Mouse (Mus musculus) right cerebral cortex, adult 2 months (tissue): Measurements from ENCODE around the gene Gm5127.

Experiments
- DNase-seq, 2 experiments: peaks; one replicate each; pipeline ENCODE4 v3.0.0; 2021 to 2022; ENCODE audit warnings: low spot score in 2 of 2

Gene Gm5127

GRCm38 (mm10) chrX:106582886-106583285, at the start of gene Gm5127:
Gene Gm5127, plus strand, starts transcription at chrX:106583186.
- no peak for DNase-seq

GRCm38 (mm10) chrX:106536359-106536758, 46.6 kb upstream of the Gm5127 start:
- DNase-seq: no peak

DNA sequence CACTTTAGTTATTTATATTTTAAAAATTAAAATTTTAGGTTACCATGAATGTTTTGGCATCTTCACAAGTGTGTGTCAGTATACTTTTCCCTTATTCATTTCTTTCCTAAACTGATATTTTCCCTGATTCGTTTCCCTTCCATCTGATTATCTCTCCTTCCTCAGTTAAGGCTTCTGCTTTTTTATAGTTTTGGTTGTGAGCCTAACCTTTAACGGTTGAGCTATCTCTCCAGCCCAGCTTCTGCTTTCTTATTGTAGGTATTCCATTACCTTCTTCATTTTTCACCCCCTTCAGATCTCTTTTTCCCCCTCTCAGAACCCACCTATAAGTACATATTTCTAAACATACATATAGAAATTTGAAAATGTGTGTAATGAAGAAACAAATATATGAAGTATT, 27.5 kb upstream of the Gm5127 start:
- DNase-seq: no peak

GRCm38 (mm10) chrX:106578966-106579365, 4.0 kb upstream of the Gm5127 start:
- no peak for DNase-seq

- no peak for DNase-seq
Observed at GRCm38 (mm10) chrX:106580410-106580809, 2.6 kb upstream of the Gm5127 start.

DNA sequence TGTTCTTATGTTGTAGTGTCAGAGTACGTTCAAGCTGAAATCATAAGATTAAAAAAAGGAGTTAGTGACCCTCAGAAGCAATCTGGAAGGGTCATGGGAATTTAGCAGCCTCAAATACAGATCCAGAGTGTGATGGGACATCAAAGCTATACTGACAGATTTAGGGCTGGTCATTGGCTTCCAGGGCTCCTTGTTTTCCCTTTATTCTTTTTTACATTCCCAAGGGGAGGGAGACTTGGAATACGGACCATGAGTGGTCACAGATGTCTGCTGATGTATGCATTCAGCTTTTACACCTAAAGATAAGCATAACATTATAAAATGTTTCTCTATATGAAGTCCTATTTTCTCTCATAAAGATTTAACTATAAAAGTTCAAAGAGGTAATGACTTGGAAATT, 789 bp upstream of the Gm5127 start:
- DNase-seq: no peak

GRCm38 (mm10) chrX:106593914-106594313, 10.9 kb downstream of the Gm5127 start:
- no peak for DNase-seq

GRCm38 (mm10) chrX:106595904-106596303, 12.9 kb downstream of the Gm5127 start:
- no peak for DNase-seq

DNA sequence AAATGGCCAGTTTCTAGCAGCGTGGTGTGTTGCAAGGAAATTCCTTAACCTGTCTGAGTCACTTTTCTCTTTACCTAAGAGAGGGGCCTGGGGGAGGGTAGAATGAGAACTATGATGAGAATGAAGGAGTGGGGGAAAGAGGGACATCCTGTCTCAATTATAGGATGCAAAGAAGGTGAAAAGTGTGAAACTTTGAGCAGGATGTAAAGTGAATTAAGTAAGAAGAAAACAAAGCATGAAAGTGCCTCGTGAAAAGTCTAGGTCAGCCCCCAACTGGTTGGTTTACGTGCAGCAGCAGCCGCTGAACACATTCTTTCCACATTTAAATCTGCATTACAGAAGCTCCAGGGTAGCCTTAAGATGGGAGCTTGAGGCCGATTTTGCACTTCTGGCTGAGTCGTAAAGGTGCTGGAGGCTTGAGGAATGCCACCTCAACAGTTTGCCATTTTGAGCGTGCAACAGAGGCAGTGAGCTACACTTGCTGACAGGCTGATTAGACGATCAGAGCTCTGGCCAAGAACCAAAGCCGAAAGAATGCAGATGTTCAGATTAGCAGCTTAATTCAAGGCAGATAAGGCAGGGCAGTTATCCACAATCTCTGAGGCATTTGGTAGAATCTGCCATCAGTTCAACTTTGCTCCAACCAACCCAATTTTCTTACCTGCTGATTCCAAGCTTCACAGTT, 19.7 kb downstream of the Gm5127 start:
- DNase-seq: no peak

- no peak for DNase-seq
Observed at GRCm38 (mm10) chrX:106603386-106603785, 20.4 kb downstream of the Gm5127 start, which contains the start of gene Cysltr1. Gene Cysltr1, minus strand, starts transcription at chrX:106603679.

DNA sequence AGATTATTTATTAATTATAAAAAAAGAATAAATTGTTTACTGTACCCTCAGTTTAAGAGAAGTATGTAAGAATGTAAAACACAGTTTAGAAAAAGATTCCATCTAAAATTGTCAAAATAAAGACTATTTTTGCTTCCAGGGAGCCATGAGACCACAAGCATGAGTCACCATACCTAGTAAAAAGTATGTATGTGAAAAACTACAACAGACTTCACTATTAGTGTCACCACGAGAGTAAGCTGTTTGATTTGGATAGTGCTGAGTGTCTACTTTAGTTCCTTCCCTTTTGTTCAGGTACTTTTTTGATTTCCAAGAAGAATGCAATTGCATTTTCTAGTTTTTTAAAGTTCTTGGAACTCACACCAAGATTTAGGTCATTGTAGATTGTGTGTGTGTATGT, 39.5 kb downstream of the Gm5127 start:
- DNase-seq: no peak

- no peak for DNase-seq
Observed at GRCm38 (mm10) chrX:106623667-106624066, 40.7 kb downstream of the Gm5127 start.

- DNase-seq: no peak
Observed at GRCm38 (mm10) chrX:106628514-106628913, 45.5 kb downstream of the Gm5127 start.

DNA sequence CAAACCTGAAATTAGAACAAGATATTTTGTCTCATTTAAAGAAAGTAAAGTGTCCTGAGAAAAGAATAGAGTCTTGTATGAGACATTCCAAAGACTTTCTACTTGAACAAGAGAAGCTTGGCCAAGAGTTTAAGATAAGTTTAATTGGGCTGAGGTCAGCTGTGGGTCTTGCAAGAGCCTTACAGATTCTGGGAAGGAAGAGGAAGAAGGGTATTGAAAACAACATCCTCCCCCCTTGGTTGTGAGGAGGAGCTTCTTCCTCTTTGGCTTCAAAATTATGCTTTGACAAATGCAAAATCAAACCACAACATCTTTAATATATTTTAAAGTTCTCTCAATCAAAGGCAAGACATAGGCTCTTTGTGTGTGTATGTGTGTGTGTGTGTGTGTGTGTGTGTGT, 50.6 kb downstream of the Gm5127 start:
- no peak for DNase-seq

DNA sequence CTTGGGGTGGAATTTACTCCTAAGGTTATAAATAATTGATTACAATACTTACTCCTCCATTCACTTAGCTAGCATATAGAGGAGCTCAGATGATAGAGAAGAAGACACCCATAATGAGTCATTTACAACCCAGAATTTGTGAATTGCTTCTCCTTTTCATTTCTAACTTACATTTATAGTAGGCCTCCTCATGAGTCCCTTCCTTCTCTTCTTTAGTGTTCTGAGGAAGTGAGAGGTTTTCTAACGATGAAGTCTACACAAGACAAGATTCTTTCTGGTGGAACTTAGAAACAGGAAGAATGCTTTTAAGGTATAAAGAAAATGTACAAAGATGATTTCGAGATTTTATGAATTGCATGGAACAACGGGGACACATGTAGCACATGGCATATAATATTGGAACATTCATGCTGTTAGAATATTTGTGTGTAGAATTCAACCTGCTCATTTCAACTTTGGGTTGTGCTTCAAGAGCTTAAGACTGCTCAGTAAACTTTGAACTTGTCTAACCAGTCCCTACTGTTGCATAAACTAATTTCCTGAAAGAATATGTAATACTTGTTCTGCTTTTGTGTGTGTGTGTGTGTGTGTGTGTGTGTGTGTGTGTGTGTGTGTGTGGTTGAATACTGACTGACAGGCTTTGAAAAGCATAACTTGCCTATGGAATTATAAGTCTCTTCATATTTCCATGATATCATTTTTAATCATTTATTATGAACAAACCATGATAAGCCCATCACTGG, 52.0 kb downstream of the Gm5127 start:
- DNase-seq: no peak

GRCm38 (mm10) chrX:106662101-106662500, 79.1 kb downstream of the Gm5127 start:
- no peak for DNase-seq

DNA sequence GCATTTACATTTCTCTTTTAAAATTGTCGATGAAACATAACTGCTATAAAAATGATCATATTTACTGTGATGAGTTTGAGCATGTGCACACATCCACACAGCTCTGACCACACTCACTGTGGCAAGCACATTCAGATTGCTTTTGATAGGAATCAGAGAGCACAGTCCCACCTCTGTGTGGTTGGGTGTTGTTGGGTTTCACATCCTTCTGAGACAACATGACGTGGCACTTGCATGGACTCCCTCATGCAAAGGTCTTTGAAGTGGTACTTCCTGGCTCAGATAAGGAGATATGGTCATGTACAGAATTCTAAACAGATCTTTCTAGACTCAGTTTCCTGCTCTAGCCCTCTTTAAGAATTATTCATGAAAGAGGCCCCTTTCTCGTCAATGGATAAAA, 121.6 kb downstream of the Gm5127 start:
- no peak for DNase-seq

DNA sequence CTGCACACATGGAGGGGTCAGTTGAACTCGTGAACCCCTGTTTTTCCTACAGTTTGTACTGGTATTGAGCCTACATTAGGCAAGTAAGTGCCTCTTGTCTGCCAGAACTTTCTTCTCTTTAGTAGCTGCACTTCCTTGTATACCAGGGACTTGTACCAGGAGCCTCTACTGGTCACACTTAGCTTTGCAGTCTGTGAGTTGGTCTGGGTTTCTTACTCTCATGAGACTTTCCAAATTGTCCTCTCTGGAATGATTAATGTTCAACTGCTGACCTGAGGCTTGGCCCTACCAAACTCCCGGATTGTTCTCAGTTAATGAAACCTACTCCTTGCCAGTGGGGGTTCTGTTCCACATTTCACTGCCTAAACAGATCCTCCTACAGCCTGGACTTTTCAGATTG, 134.2 kb downstream of the Gm5127 start:
- no peak for DNase-seq

DNA sequence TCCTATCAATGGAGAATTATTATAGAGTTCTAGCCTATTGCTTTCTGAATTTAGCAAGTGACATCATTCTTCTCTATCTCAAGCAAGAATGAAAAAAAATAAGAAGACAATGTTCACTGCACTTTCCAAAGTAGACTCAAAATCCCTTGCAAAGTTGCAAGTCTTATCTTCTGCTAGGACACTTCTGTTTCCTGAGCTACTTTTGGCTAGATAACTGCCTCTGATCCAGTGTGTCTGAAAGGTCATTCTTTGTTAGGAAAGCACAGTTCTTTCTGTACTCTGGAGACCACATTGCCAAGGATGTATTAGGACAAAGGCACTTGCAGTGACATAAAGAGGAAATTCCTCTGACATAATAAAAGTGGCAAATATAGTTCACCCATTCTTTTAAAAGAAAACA, 159.3 kb downstream of the Gm5127 start:
- no peak for DNase-seq

- DNase-seq: no peak
Observed at GRCm38 (mm10) chrX:106755272-106755671, 172.3 kb downstream of the Gm5127 start.
